Mouse (Mus musculus) ES-Bruce4 (cell line): ENCODE data around the gene Hivep2.

Experiments used
- CTCF ChIP-seq: IDR thresholded peaks from one replicate; pipeline ENCODE4 v1.8.1; 2011; ENCODE audit warnings: low read depth, low read length
- EP300 ChIP-seq: IDR thresholded peaks from 2 replicates; pipeline ENCODE4 v1.6.1; 2011; ENCODE audit warnings: low read depth, low read length; ENCODE audit not compliant: insufficient read depth
- POLR2A ChIP-seq: IDR thresholded peaks from one replicate; pipeline ENCODE4 v1.8.1; 2011; ENCODE audit warnings: low read length; ENCODE audit not compliant: insufficient read depth

DNA sequence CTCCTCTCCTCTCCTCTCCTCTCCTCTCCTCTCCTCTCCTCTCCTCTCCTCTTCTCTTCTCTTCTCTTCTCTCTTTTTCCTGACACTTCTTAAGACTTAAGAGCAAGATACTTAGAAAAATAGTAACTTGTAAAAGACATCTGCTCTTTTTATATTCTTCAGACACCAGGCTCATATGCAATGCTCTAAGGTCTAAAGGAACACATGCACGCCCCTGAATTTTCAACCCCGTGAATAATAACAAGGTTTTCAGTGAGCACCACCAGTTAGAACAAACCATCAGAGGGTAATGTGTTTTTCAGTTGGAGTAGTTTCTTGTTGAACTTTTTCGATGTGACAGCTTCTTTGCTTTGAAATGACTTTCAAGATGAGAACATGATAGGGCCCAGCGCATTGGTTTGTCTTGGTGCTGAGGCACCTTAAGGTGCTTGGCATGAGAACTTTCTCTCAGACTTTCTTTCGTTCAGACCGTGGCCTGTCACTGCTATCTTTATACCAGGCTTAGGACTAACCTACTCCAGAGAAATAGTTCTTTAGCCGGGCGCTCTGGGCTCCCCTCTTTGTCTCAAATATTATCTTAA is 86.3 kb downstream of the Hivep2 start:
- TF ChIP-seq POLR2A (no peak), EP300 (no peak), CTCF (no peak)
